Mouse (Mus musculus) gastrocnemius, postnatal 4 days (tissue): ENCODE data around the gene Med11. TPM values are rescaled to one million over a fixed set of nuclear protein-coding genes. Genes with fewer than 3 reads are reported as not detected.
"Not testable (repeated sequence)": the region's sequence is repeated elsewhere in the genome, so short reads cannot be mapped to it uniquely, and the experiment has no call there.

ENCODE experiments used
- DNase-seq, 2 experiments: peaks; one replicate each; pipeline ENCODE4 v3.0.0; 2021 to 2022; ENCODE audit warnings: low spot score in 2 of 2, mixed read lengths in 2 of 2
- total RNA-seq, 2 experiments: library from RNA; stranded (reverse); gene quantifications; 2 replicates each; pipeline ENCODE4 v1.2.3; 2021

The Med11 gene
- total RNA-seq, 2 experiments from 2014 or later: 11.2 TPM

- DNase-seq: no peak
These were observed 7.1 kb upstream of the Med11 start for GRCm38 (mm10) chr11:70444667-70445066.

GRCm38 (mm10) chr11:70446756-70447155, 5.0 kb upstream of the Med11 start:
- no peak for DNase-seq

GRCm38 (mm10) chr11:70447373-70447772, 4.3 kb upstream of the Med11 start:
- DNase-seq: no peak

GRCm38 (mm10) chr11:70450926-70451325, 793 bp upstream of the Med11 start:
- no peak for DNase-seq

- no peak for DNase-seq
These were observed 1.7 kb downstream of the Med11 start for GRCm38 (mm10) chr11:70453261-70454044.

GRCm38 (mm10) chr11:70458688-70459600, 7.2 kb downstream of the Med11 start, which contains the start of gene Zmynd15:
Zmynd15 (plus strand) TSS chr11:70459433.
- DNase-seq: no peak

- peak in 1 of 2 experiments; percentile 52 for DNase-seq
These were observed 7.9 kb downstream of the Med11 start, which contains the start of gene Cxcl16 for GRCm38 (mm10) chr11:70459601-70460101. Cxcl16 (minus strand) TSS chr11:70459984.

- DNase-seq: no peak
These were observed 12.3 kb downstream of the Med11 start for GRCm38 (mm10) chr11:70463970-70464369.

GRCm38 (mm10) chr11:70465211-70465610, 13.5 kb downstream of the Med11 start:
- no peak for DNase-seq

GRCm38 (mm10) chr11:70465824-70466223, 14.1 kb downstream of the Med11 start:
- DNase-seq: peak in 1 of 2 experiments; percentile 40

GRCm38 (mm10) chr11:70467902-70468619, 16.3 kb downstream of the Med11 start:
- no peak for DNase-seq

- no peak for DNase-seq
These were observed 18.0 kb downstream of the Med11 start for GRCm38 (mm10) chr11:70469764-70470163.

GRCm38 (mm10) chr11:70472716-70473115, 21.0 kb downstream of the Med11 start:
- DNase-seq: no peak

GRCm38 (mm10) chr11:70473291-70473690, 21.6 kb downstream of the Med11 start:
- DNase-seq: not testable (repeated sequence)

GRCm38 (mm10) chr11:70474872-70475534, 23.3 kb downstream of the Med11 start:
- DNase-seq: no peak

GRCm38 (mm10) chr11:70485498-70485897, 33.8 kb downstream of the Med11 start:
- DNase-seq: no peak

GRCm38 (mm10) chr11:70487816-70488215, 36.1 kb downstream of the Med11 start:
- peak in 1 of 2 experiments; percentile 51 for DNase-seq

GRCm38 (mm10) chr11:70489138-70489537, 37.4 kb downstream of the Med11 start:
- no peak for DNase-seq

- no peak for DNase-seq
These were observed 38.0 kb downstream of the Med11 start for GRCm38 (mm10) chr11:70489684-70490083.
